Mouse (Mus musculus) midbrain, embryonic 16.5 days (tissue): ENCODE data around the gene C330021F23Rik. TPM values are rescaled to one million over a fixed set of nuclear protein-coding genes. Genes with fewer than 3 reads are reported as not detected.

Source experiments
- ATAC-seq: fragments of 200-750 bp; cut with Nextera tagmentation; 2 replicates; pipeline ENCODE4 v1.8.0; 2017; ENCODE audit warnings: moderate TSS enrichment
- H3K27ac ChIP-seq: fragments of 300-500 bp; sonication (generic); 2 replicates; pipeline ENCODE4 v1.5.1; 2014; ENCODE audit warnings: mild to moderate bottlenecking, low read length, mixed read lengths
- H3K27me3 ChIP-seq: fragments of 300-500 bp; sonication (generic); 2 replicates; pipeline ENCODE4 v1.6.1; 2014; ENCODE audit warnings: low read depth, low read length, mixed read lengths; ENCODE audit not compliant: control insufficient read depth, insufficient read depth
- H3K36me3 ChIP-seq: fragments of 300-500 bp; sonication (generic); 2 replicates; pipeline ENCODE4 v1.6.1; 2014; ENCODE audit warnings: mild to moderate bottlenecking, low read length, moderate library complexity, mixed read lengths; ENCODE audit not compliant: control insufficient read depth, insufficient read depth
- H3K4me1 ChIP-seq: fragments of 300-500 bp; sonication (generic); 2 replicates; pipeline ENCODE4 v1.6.1; 2014; ENCODE audit warnings: mild to moderate bottlenecking, low read length, mixed read lengths; ENCODE audit not compliant: control insufficient read depth, insufficient read depth
- H3K4me2 ChIP-seq: fragments of 300-500 bp; sonication (generic); 2 replicates; pipeline ENCODE4 v1.6.1; 2014; ENCODE audit warnings: mild to moderate bottlenecking, low read length, mixed read lengths
- H3K4me3 ChIP-seq: fragments of 300-500 bp; sonication (generic); 2 replicates; pipeline ENCODE4 v1.5.1; 2014; ENCODE audit warnings: low read depth, mild to moderate bottlenecking, low read length, moderate library complexity, mixed read lengths
- H3K9ac ChIP-seq: fragments of 300-500 bp; sonication (generic); 2 replicates; pipeline ENCODE4 v1.6.1; 2014; ENCODE audit warnings: low read depth, low read length, mixed read lengths
- H3K9me3 ChIP-seq: fragments of 300-500 bp; sonication (generic); replicated peaks from 2 replicates; pipeline ENCODE4 v1.6.1; 2014; ENCODE audit warnings: mild to moderate bottlenecking, low read length, mixed read lengths; ENCODE audit not compliant: control insufficient read depth, poor library complexity, severe bottlenecking
- WGBS: fragments of 180-500 bp; shearing (Covaris S2); extraction: QIAGEN DNeasy Blood & Tissue Kit; methylation state at CpG from one replicate; pipeline ENCODE4 v1.1.7; 2014; 5-methylcytosine and 5-hydroxymethylcytosine counted together
- polyA plus RNA-seq: library from polyadenylated mRNA; unstranded; fragments of >200 nt; fragmentation: Nextera tagmentation; extraction: Ambion mirVana; gene quantifications from 2 replicates; pipeline ENCODE4 v1.2.1, GENCODE M21; 2015

Gene C330021F23Rik
- polyA plus RNA-seq, 1 experiment from 2014 or later, result 0.60 TPM

- H3K4me2 ChIP-seq, result no peak overlapping the region
- no peak for ATAC-seq
- H3K4me1 ChIP-seq, result no peaks in the 10 kb centered on the region
- H3K27ac ChIP-seq, result no peak overlapping the region
- peaks cover 52% of the 10 kb centered on the region for H3K36me3 ChIP-seq
- no peaks in the 10 kb centered on the region for H3K27me3 ChIP-seq
- WGBS, result 91% methylated on average over 6 of the region's 6 CpGs
- no peak overlapping the region for H3K9ac ChIP-seq
- H3K9me3 ChIP-seq, result no peaks in the 10 kb centered on the region
- no peak overlapping the region for H3K4me3 ChIP-seq
These were observed 32.6 kb downstream of the C330021F23Rik start for GRCm38 (mm10) chr8:3600401-3600800.

GRCm38 (mm10) chr8:3603439-3603838 is 35.6 kb downstream of the C330021F23Rik start:
- WGBS, result 89% methylated on average over 13 of the region's 13 CpGs
- Histone ChIP-seq H3K9ac (no peak overlapping the region), H3K27ac (no peak overlapping the region), H3K4me1 (no peaks in the 10 kb centered on the region), H3K9me3 (no peaks in the 10 kb centered on the region), H3K4me2 (no peak overlapping the region), H3K4me3 (no peak overlapping the region), H3K27me3 (no peaks in the 10 kb centered on the region), H3K36me3 (peaks cover 68% of the 10 kb centered on the region)
- no peak for ATAC-seq

- H3K36me3 ChIP-seq, result peaks cover 63% of the 10 kb centered on the region
- H3K9ac ChIP-seq, result no peak overlapping the region
- 90% methylated on average over 16 of the region's 16 CpGs for WGBS
- H3K9me3 ChIP-seq, result no peaks in the 10 kb centered on the region
- no peak overlapping the region for H3K27ac ChIP-seq
- H3K4me1 ChIP-seq, result no peaks in the 10 kb centered on the region
- H3K4me2 ChIP-seq, result no peak overlapping the region
- ATAC-seq, result no peak
- H3K27me3 ChIP-seq, result no peaks in the 10 kb centered on the region
- H3K4me3 ChIP-seq, result no peak overlapping the region
These were observed 38.8 kb downstream of the C330021F23Rik start for GRCm38 (mm10) chr8:3606593-3606992.

- no peak overlapping the region for H3K4me2 ChIP-seq
- H3K36me3 ChIP-seq, result peaks cover 57% of the 10 kb centered on the region
- no peaks in the 10 kb centered on the region for H3K4me1 ChIP-seq
- no peak for ATAC-seq
- 84% methylated on average over 7 of the region's 7 CpGs for WGBS
- no peak overlapping the region for H3K4me3 ChIP-seq
- H3K27me3 ChIP-seq, result no peaks in the 10 kb centered on the region
- H3K9me3 ChIP-seq, result no peaks in the 10 kb centered on the region
- H3K9ac ChIP-seq, result no peak overlapping the region
- no peak overlapping the region for H3K27ac ChIP-seq
These were observed 40.0 kb downstream of the C330021F23Rik start for GRCm38 (mm10) chr8:3607822-3608221.

- no peak overlapping the region for H3K9ac ChIP-seq
- no peak overlapping the region for H3K4me2 ChIP-seq
- WGBS, result 86% methylated on average over 12 of the region's 12 CpGs
- H3K4me3 ChIP-seq, result no peak overlapping the region
- H3K9me3 ChIP-seq, result no peaks in the 10 kb centered on the region
- ATAC-seq, result no peak
- peaks cover 56% of the 10 kb centered on the region for H3K36me3 ChIP-seq
- H3K27ac ChIP-seq, result no peak overlapping the region
- no peaks in the 10 kb centered on the region for H3K27me3 ChIP-seq
- H3K4me1 ChIP-seq, result no peaks in the 10 kb centered on the region
These were observed 41.4 kb downstream of the C330021F23Rik start for GRCm38 (mm10) chr8:3609046-3609815.

GRCm38 (mm10) chr8:3609816-3610150 is 42.0 kb downstream of the C330021F23Rik start:
- Histone ChIP-seq H3K36me3 (peaks cover 56% of the 10 kb centered on the region), H3K27me3 (no peaks in the 10 kb centered on the region), H3K4me3 (no peak overlapping the region), H3K27ac (no peak overlapping the region), H3K4me2 (no peak overlapping the region), H3K9me3 (no peaks in the 10 kb centered on the region), H3K4me1 (no peaks in the 10 kb centered on the region), H3K9ac (no peak overlapping the region)
- no peak for ATAC-seq
- WGBS, result 92% methylated on average over 6 of the region's 6 CpGs

- Histone ChIP-seq H3K4me2 (peak within 1 kb of the TSS; percentile 93), H3K27me3 (no peaks in the 10 kb centered on the region), H3K9ac (peak within 1 kb of the TSS; percentile 68), H3K36me3 (peaks cover 10% of the 10 kb centered on the region), H3K4me3 (peak within 1 kb of the TSS; percentile 68), H3K4me1 (peaks cover 18% of the 10 kb centered on the region), H3K9me3 (no peaks in the 10 kb centered on the region), H3K27ac (peak within 1 kb of the TSS; percentile 23; the same call in 1 of the 2 replicates)
- under 1% methylated on average over 37 of the region's 37 CpGs for WGBS
- peak; percentile 96 for ATAC-seq
These were observed 53.6 kb downstream of the C330021F23Rik start, which contains the start of the genes Xab2 and Pet100 for GRCm38 (mm10) chr8:3621199-3621970. Gene Xab2, minus strand, starts transcription at chr8:3621316. Gene Pet100, plus strand, starts transcription at chr8:3621548.

- 69% methylated on average over 8 of the region's 8 CpGs for WGBS
- peaks cover 6% of the 10 kb centered on the region for H3K36me3 ChIP-seq
- peaks cover 18% of the 10 kb centered on the region for H3K4me1 ChIP-seq
These were observed 54.3 kb downstream of the C330021F23Rik start for GRCm38 (mm10) chr8:3622119-3622518.

GRCm38 (mm10) chr8:3625445-3625844 is 57.7 kb downstream of the C330021F23Rik start, which contains the start of gene Pcp2:
Gene Pcp2, minus strand, starts transcription at chr8:3625545.
- Histone ChIP-seq H3K36me3 (no peaks in the 10 kb centered on the region), H3K4me3 (no peak within 1 kb of the TSS), H3K9ac (no peak within 1 kb of the TSS), H3K9me3 (no peaks in the 10 kb centered on the region), H3K27me3 (peaks cover 10% of the 10 kb centered on the region), H3K4me1 (peaks cover 10% of the 10 kb centered on the region), H3K27ac (no peak within 1 kb of the TSS), H3K4me2 (no peak within 1 kb of the TSS)
- no peak for ATAC-seq
- WGBS, result 44% methylated on average over 1 of the region's 1 CpGs

More at GRCm38 (mm10) chr8:3622119-3622518, 54.3 kb downstream of the C330021F23Rik start:
- Histone ChIP-seq H3K27ac (no peak overlapping the region), H3K4me2 (peak overlapping the region; percentile 82), H3K9ac (peak overlapping the region; percentile 68), H3K27me3 (no peaks in the 10 kb centered on the region), H3K9me3 (no peaks in the 10 kb centered on the region), H3K4me3 (peak overlapping the region; percentile 68)
- ATAC-seq, result no peak
